Mouse (Mus musculus) heart, postnatal 0 days (tissue): ENCODE data around the gene Irak2. TPM values are rescaled to one million over a fixed set of nuclear protein-coding genes. Genes with fewer than 3 reads are reported as not detected.

ENCODE experiments used
- ATAC-seq: fragments of 200-750 bp; cut with Nextera tagmentation; 2 replicates; pipeline ENCODE4 v1.8.0; 2017; ENCODE audit warnings: low read depth, moderate number of reproducible peaks, moderate library complexity; ENCODE audit not compliant: insufficient read depth
- DNase-seq: peaks from one replicate; pipeline ENCODE4 v3.0.0-alpha.2; 2016; ENCODE audit warnings: low spot score
- H3K27ac ChIP-seq: fragments of 300-500 bp; sonication (generic); 2 replicates; pipeline ENCODE4 v1.5.1; 2014; ENCODE audit warnings: low read depth, mild to moderate bottlenecking
- H3K27me3 ChIP-seq: fragments of 300-500 bp; sonication (generic); 2 replicates; pipeline ENCODE4 v1.6.1; 2014; ENCODE audit warnings: low read length, mixed read lengths; ENCODE audit not compliant: control insufficient read depth, insufficient read depth
- H3K36me3 ChIP-seq: fragments of 300-500 bp; sonication (generic); replicated peaks from 2 replicates; pipeline ENCODE4 v1.6.1; 2014; ENCODE audit warnings: low read length, mixed read lengths; ENCODE audit not compliant: control insufficient read depth, insufficient read depth
- H3K4me1 ChIP-seq: fragments of 300-500 bp; sonication (generic); 2 replicates; pipeline ENCODE4 v1.6.1; 2014; ENCODE audit warnings: antibody characterized with exemption; ENCODE audit not compliant: control insufficient read depth, insufficient read depth
- H3K4me2 ChIP-seq: fragments of 300-500 bp; sonication (generic); 2 replicates; pipeline ENCODE4 v1.6.1; 2014; ENCODE audit warnings: low read depth, mild to moderate bottlenecking, low read length, moderate library complexity
- H3K4me3 ChIP-seq: fragments of 300-500 bp; sonication (generic); 2 replicates; pipeline ENCODE4 v1.5.1; 2014; ENCODE audit warnings: low read depth, low read length
- H3K9ac ChIP-seq: fragments of 300-500 bp; sonication (generic); replicated peaks from 2 replicates; pipeline ENCODE4 v1.6.1; 2014; ENCODE audit warnings: low read depth, low read length, mixed read lengths
- H3K9me3 ChIP-seq: fragments of 300-500 bp; sonication (generic); replicated peaks from 2 replicates; pipeline ENCODE4 v1.6.1; 2016; ENCODE audit warnings: low read length; ENCODE audit not compliant: control insufficient read depth
- CTCF ChIP-seq: IDR thresholded peaks from 2 replicates; pipeline ENCODE4 v1.5.1; 2016; ENCODE audit warnings: antibody characterized with exemption, control low read depth, low read depth
- EP300 ChIP-seq: IDR thresholded peaks from 2 replicates; pipeline ENCODE4 v1.6.1; 2016; ENCODE audit warnings: antibody characterized with exemption, low read depth
- WGBS: fragments of 180-500 bp; shearing (Covaris S2); extraction: QIAGEN DNeasy Blood & Tissue Kit; methylation state at CpG from one replicate; pipeline ENCODE4 v1.1.7; 2014; 5-methylcytosine and 5-hydroxymethylcytosine counted together
- polyA plus RNA-seq: library from polyadenylated mRNA; unstranded; fragments of >200 nt; fragmentation: Nextera tagmentation; extraction: Ambion mirVana; gene quantifications from 2 replicates; pipeline ENCODE4 v1.2.1, GENCODE M21; 2015
- total RNA-seq: library from RNA; depleted of rRNA; stranded (reverse); fragments of >200 nt; gene quantifications from 2 replicates; pipeline ENCODE4 v1.2.3, GENCODE M21; 2014; ENCODE audit warnings: low replicate concordance

The Irak2 gene
- total and polyA plus RNA-seq, 2 experiments from 2014 or later = 6.3 to 23.2 TPM

- Histone ChIP-seq H3K27ac (no peak overlapping the region), H3K4me2 (no peak overlapping the region), H3K4me1 (peaks cover 37% of the 10 kb centered on the region), H3K36me3 (peaks cover 32% of the 10 kb centered on the region), H3K9ac (no peak overlapping the region), H3K27me3 (no peaks in the 10 kb centered on the region), H3K9me3 (no peaks in the 10 kb centered on the region), H3K4me3 (no peak overlapping the region)
- DNase-seq (no peak), ATAC-seq (no peak)
- WGBS = 87% methylated on average over 7 of the region's 7 CpGs
- TF ChIP-seq EP300 = no peak
- no peak for TF ChIP-seq CTCF
Measured at GRCm38 (mm10) chr6:113609293-113609692, 29.0 kb upstream of the Irak2 start.

GRCm38 (mm10) chr6:113612258-113612969 lies 25.9 kb upstream of the Irak2 start:
- peak; percentile 51 for ATAC-seq
- no peak overlapping the region for H3K9ac ChIP-seq
- H3K4me3 ChIP-seq = peak overlapping the region; percentile 10
- DNase-seq = peak; percentile 32
- H3K36me3 ChIP-seq = peaks cover 51% of the 10 kb centered on the region
- peak overlapping the region; percentile 61 for H3K27ac ChIP-seq
- no peaks in the 10 kb centered on the region for H3K27me3 ChIP-seq
- H3K4me2 ChIP-seq = peak overlapping the region; percentile 33
- peaks cover 19% of the 10 kb centered on the region for H3K4me1 ChIP-seq
- WGBS = 32% methylated on average over 8 of the region's 8 CpGs
- TF ChIP-seq CTCF (no peak), EP300 (no peak)
- H3K9me3 ChIP-seq = no peaks in the 10 kb centered on the region

GRCm38 (mm10) chr6:113614152-113614551 lies 24.1 kb upstream of the Irak2 start:
- 89% methylated on average over 7 of the region's 7 CpGs for WGBS
- Histone ChIP-seq H3K4me1 (peaks cover 19% of the 10 kb centered on the region), H3K36me3 (peaks cover 59% of the 10 kb centered on the region), H3K9me3 (no peaks in the 10 kb centered on the region), H3K27ac (no peak overlapping the region), H3K4me2 (no peak overlapping the region), H3K27me3 (no peaks in the 10 kb centered on the region), H3K9ac (no peak overlapping the region), H3K4me3 (no peak overlapping the region)
- TF ChIP-seq CTCF = no peak
- TF ChIP-seq EP300 = no peak
- no peak for DNase-seq
- no peak for ATAC-seq

- DNase-seq = no peak
- Histone ChIP-seq H3K9me3 (no peaks in the 10 kb centered on the region), H3K4me2 (no peak overlapping the region), H3K36me3 (peaks cover 59% of the 10 kb centered on the region), H3K4me3 (no peak overlapping the region), H3K4me1 (peaks cover 19% of the 10 kb centered on the region), H3K27me3 (no peaks in the 10 kb centered on the region), H3K9ac (no peak overlapping the region), H3K27ac (no peak overlapping the region)
- TF ChIP-seq CTCF (no peak), EP300 (no peak)
- no peak for ATAC-seq
- WGBS = 95% methylated on average over 8 of the region's 8 CpGs
Measured at GRCm38 (mm10) chr6:113614997-113615396, 23.3 kb upstream of the Irak2 start.

GRCm38 (mm10) chr6:113615489-113615888 lies 22.8 kb upstream of the Irak2 start:
- peaks cover 19% of the 10 kb centered on the region for H3K4me1 ChIP-seq
- H3K4me2 ChIP-seq = no peak overlapping the region
- WGBS = 82% methylated on average over 4 of the region's 4 CpGs
- peaks cover 56% of the 10 kb centered on the region for H3K36me3 ChIP-seq
- DNase-seq (no peak), ATAC-seq (no peak)
- H3K27ac ChIP-seq = no peak overlapping the region
- no peaks in the 10 kb centered on the region for H3K27me3 ChIP-seq
- H3K4me3 ChIP-seq = no peak overlapping the region
- H3K9me3 ChIP-seq = no peaks in the 10 kb centered on the region
- no peak overlapping the region for H3K9ac ChIP-seq
- TF ChIP-seq EP300 (no peak), CTCF (no peak)

- 0 out of 2 replicates have a peak overlapping the region, but pooled peaks have one; percentile 73 for H3K9ac ChIP-seq
- H3K27ac ChIP-seq = peak overlapping the region; percentile 93
- H3K4me1 ChIP-seq = peaks cover 12% of the 10 kb centered on the region
- TF ChIP-seq CTCF (no peak), EP300 (no peak)
- no peak for DNase-seq
- whole genome bisulfite sequencing = 56% methylated on average over 5 of the region's 5 CpGs
- peak overlapping the region; percentile 83 for H3K4me3 ChIP-seq
- H3K9me3 ChIP-seq = no peaks in the 10 kb centered on the region
- ATAC-seq = no peak
- H3K27me3 ChIP-seq = no peaks in the 10 kb centered on the region
- H3K4me2 ChIP-seq = peak overlapping the region; percentile 93
- peaks cover 7% of the 10 kb centered on the region; the same call in 1 of the 2 replicates for H3K36me3 ChIP-seq
Measured at GRCm38 (mm10) chr6:113623386-113623785, 14.9 kb upstream of the Irak2 start.
